Mouse (Mus musculus): ENCODE results near the gene Map3k14.

- no peak for TF ChIP-seq GATA1 (IDR thresholded peaks at IDR 0.05; ENCODE audit: low read length)
- TF ChIP-seq TAL1 (IDR thresholded peaks at IDR 0.05; ENCODE audit: low read length) = no peak
These were observed 85.9 kb downstream of the Map3k14 start for GRCm38 (mm10) chr11:103181349-103181748.
